Mouse (Mus musculus) limb, embryonic 10.5 days (tissue): Measurements from ENCODE around the gene Cdh7. TPM values are rescaled to one million over a fixed set of nuclear protein-coding genes. Genes with fewer than 3 reads are reported as not detected.
"Not testable (repeated sequence)": the region's sequence is repeated elsewhere in the genome, so short reads cannot be mapped to it uniquely, and the experiment has no call there.

Experiments
- DNase-seq: peaks from one replicate; pipeline ENCODE4 v3.0.0-alpha.2; 2017; ENCODE audit warnings: low spot score
- H3K27ac ChIP-seq: fragments of 300-500 bp; sonication (generic); 2 replicates; pipeline ENCODE4 v1.5.1; 2016; ENCODE audit warnings: mild to moderate bottlenecking
- H3K27me3 ChIP-seq: fragments of 300-500 bp; sonication (generic); 2 replicates; pipeline ENCODE4 v1.6.1; 2016; ENCODE audit warnings: low read depth, mild to moderate bottlenecking; ENCODE audit not compliant: poor library complexity, severe bottlenecking
- H3K36me3 ChIP-seq: fragments of 300-500 bp; sonication (generic); 2 replicates; pipeline ENCODE4 v1.6.1; 2016; ENCODE audit warnings: mild to moderate bottlenecking, moderate library complexity
- H3K4me1 ChIP-seq: fragments of 300-500 bp; sonication (generic); 2 replicates; pipeline ENCODE4 v1.6.1; 2016
- H3K4me3 ChIP-seq: fragments of 300-500 bp; sonication (generic); 2 replicates; pipeline ENCODE4 v1.5.1; 2016; ENCODE audit warnings: mild to moderate bottlenecking, moderate library complexity
- H3K9me3 ChIP-seq: fragments of 300-500 bp; sonication (generic); replicated peaks from 2 replicates; pipeline ENCODE4 v1.6.1; 2016; ENCODE audit warnings: mild to moderate bottlenecking
- WGBS: fragments of 180-500 bp; shearing (Covaris S2); methylation state at CpG from one replicate; pipeline ENCODE4 v1.1.7; 2016; 5-methylcytosine and 5-hydroxymethylcytosine counted together
- polyA plus RNA-seq: library from polyadenylated mRNA; unstranded; fragments of >200 nt; fragmentation: Nextera tagmentation; extraction: Ambion mirVana; gene quantifications from 2 replicates; pipeline ENCODE4 v1.2.1, GENCODE M21; 2016

Gene Cdh7
- polyA plus RNA-seq, 1 experiment from 2014 or later: 0.40 TPM

DNA sequence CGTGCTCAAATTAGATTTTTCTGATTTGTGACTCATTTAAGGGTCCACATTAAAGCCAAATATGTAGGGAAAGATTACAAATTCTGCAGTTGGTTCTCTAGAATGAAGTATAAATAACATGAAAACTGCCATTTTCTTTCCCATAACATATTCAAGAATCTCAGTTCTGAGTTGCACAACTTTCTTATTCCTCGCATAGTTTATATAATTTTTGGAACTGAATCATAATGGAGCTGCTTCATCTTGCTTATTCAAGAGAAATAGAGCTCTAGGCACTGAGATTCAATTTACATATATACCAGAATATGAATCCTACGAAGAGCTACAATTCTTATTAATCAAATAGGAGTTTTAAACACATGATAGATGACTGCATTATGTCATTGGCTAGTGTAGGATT is 22.8 kb downstream of the Cdh7 start:
- Histone ChIP-seq H3K4me1 (no peaks in the 10 kb centered on the region), H3K9me3 (no peaks in the 10 kb centered on the region), H3K27me3 (no peaks in the 10 kb centered on the region), H3K27ac (no peak overlapping the region), H3K4me3 (no peak overlapping the region), H3K36me3 (no peaks in the 10 kb centered on the region)
- DNase-seq: no peak
- WGBS: 87% methylated on average over 3 of the region's 3 CpGs

DNA sequence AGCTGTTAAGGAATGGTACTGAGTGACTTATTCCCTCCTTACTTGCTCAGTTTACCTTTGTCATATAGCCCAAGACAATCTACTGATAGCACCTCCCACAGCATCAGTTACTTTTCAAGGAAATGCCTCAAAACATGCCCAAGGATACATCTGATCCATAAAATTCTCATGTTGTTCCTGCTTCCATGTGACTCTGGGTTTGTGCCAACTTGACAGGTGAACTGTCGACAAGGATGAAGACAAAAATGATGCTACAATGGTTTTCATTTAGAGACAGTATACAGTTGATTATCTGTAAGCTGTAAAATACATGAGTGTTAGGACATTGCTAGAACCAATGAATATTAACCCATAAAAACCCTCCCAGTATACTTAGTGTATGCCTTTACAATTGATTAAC is 29.9 kb downstream of the Cdh7 start:
- H3K4me3 ChIP-seq: no peak overlapping the region

DNA sequence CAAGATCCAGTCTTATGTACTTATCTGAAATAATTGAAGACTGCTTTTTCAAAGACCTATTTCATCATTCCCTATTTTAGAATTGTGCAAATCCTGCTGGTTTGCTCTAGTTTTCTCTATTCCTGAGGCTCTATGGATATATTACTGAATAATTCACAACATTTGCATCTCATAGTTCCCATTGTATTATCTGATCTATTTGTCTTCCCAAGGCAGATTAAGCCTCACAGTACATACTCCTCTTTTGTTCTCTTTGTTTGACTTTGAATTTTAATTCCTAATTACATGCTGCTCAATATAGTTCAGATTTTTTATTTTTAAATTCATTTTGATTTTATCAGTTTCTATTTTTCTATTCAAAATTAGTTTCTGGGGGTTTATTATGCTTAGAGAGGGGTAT is 74.1 kb downstream of the Cdh7 start:
- Histone ChIP-seq H3K4me1 (no peaks in the 10 kb centered on the region), H3K9me3 (no peaks in the 10 kb centered on the region), H3K27ac (no peak overlapping the region), H3K4me3 (no peak overlapping the region), H3K36me3 (no peaks in the 10 kb centered on the region), H3K27me3 (no peaks in the 10 kb centered on the region)
- DNase-seq: no peak

More for the DNA sequence above, 29.9 kb downstream of the Cdh7 start:
- DNase-seq: no peak
- H3K27ac ChIP-seq: no peak overlapping the region
- H3K9me3 ChIP-seq: no peaks in the 10 kb centered on the region
- H3K4me1 ChIP-seq: no peaks in the 10 kb centered on the region
- WGBS: 96% methylated on average over 1 of the region's 1 CpGs
- H3K36me3 ChIP-seq: no peaks in the 10 kb centered on the region
- no peaks in the 10 kb centered on the region for H3K27me3 ChIP-seq

DNA sequence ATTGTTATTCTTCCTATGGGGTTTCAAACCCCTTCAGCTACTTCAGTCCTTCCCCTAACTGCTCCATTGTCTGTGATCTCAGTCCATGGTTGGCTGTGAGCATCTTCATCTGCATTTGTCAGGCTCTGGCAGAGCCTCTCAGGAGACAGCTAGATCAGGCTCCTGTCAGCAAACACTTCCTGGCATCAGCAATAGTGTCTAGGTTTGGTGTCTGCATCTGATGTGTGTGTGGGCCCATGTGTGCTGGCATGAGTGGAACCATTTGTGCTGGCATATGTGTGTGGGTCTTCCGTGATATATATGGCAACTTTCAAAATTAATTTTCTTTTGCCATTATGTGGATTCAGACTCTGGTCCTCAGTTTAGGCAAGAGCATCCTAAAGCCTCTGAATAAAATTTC is 85.2 kb downstream of the Cdh7 start:
- WGBS: 91% methylated on average over 1 of the region's 1 CpGs
- DNase-seq: no peak
- Histone ChIP-seq H3K4me3 (no peak overlapping the region), H3K27me3 (no peaks in the 10 kb centered on the region), H3K27ac (no peak overlapping the region), H3K9me3 (no peaks in the 10 kb centered on the region), H3K4me1 (no peaks in the 10 kb centered on the region), H3K36me3 (no peaks in the 10 kb centered on the region)

DNA sequence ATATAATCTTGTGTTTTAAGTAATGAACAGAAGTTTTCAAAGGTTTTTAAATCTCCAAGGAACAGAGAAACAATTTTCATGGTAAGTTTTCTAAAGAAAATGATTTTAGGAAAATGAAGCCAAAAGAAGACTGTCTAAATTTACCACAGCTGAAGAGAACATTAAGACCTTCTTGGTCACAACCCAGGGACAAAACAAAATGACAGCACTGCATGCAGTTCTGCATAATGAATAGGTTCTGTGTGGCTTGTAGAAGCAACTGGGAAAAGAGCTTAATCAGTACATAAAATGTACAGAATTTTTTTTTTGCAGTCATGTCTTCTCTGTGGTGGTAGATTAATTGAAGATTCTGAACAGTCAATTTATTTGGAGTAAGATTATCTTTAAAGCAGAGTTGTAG is 96.2 kb downstream of the Cdh7 start:
- Histone ChIP-seq H3K27ac (no peak overlapping the region), H3K27me3 (no peaks in the 10 kb centered on the region), H3K36me3 (no peaks in the 10 kb centered on the region), H3K4me3 (no peak overlapping the region), H3K4me1 (no peaks in the 10 kb centered on the region), H3K9me3 (no peaks in the 10 kb centered on the region)
- no peak for DNase-seq

DNA sequence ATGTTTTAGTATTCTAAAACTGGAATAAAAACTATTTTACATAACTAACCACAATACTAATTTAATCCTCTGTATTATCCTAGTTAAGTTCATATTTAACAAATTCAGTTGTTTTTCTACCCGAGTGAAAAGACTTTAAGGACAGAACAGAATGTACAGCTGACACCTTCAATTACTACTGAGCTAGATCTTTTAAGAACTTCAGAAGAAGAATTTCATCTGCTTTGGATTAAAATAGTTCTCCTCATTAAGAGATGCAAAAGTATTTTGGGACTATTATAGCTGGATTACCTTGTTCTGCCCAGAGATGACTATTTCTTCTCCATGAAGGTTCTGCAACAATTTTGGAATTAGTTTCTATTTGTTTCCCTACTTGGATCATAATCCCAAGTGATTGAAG is 135.8 kb downstream of the Cdh7 start:
- Histone ChIP-seq H3K27me3 (no peaks in the 10 kb centered on the region), H3K36me3 (no peaks in the 10 kb centered on the region), H3K4me1 (no peaks in the 10 kb centered on the region), H3K4me3 (no peak overlapping the region), H3K27ac (no peak overlapping the region), H3K9me3 (no peaks in the 10 kb centered on the region)
- DNase-seq: no peak
- 79% methylated on average over 1 of the region's 1 CpGs for WGBS

DNA sequence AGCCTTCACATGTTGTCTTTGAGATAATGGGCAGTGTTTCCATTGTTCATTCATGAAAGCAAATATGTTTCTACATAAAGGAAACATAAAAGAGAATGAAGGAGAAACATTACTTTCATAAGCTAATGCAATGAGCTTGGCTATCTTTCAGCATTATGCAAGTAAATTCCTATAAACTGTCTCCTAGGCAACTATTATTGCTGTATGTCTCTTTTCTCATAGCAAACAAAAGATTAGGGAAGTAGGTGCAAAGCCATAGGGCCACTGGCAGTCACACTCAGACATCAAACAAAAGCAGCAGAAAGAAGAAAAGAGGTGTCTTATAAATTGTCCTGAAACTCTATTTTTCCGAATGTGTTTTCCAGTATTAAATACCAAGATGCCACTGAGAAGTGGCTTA is 136.6 kb downstream of the Cdh7 start:
- DNase-seq: no peak
- Histone ChIP-seq H3K4me3 (no peak overlapping the region), H3K9me3 (no peaks in the 10 kb centered on the region), H3K36me3 (no peaks in the 10 kb centered on the region), H3K4me1 (no peaks in the 10 kb centered on the region), H3K27ac (no peak overlapping the region), H3K27me3 (no peaks in the 10 kb centered on the region)
- 82% methylated on average over 1 of the region's 1 CpGs for WGBS

DNA sequence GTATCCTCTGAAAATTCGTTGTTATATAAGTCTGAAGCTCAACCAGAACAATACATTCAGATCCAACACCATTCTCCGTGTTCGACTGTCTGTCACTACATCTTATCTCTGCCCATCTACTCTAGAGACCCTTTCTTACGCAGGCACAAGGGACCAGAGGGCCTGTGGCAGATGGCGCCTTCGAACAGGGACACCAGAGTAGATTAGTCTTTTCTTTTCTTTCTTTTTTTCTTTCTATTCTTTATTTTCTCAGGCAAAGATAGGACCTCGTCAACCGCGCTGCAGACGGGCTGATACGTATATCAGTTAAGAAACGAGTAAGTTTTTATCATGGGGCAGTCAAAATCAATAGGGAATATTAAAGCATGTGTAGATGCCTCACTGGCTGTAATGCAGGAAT is 189.2 kb downstream of the Cdh7 start:
- H3K4me3 ChIP-seq, H3K27ac ChIP-seq, H3K9me3 ChIP-seq, H3K27me3 ChIP-seq, DNase-seq, H3K36me3 ChIP-seq, H3K4me1 ChIP-seq: not testable (repeated sequence)
- WGBS: 93% methylated on average over 7 of the region's 12 CpGs
